Mouse (Mus musculus): ENCODE data around the gene Cep68.

Cep68 gene

GRCm38 (mm10) chr11:20202299-20203011, 46.8 kb downstream of the Cep68 start:
- peak; percentile 45 for DNase-seq

GRCm38 (mm10) chr11:20201661-20202101, 47.5 kb downstream of the Cep68 start:
- peak; percentile 56 for DNase-seq

GRCm38 (mm10) chr11:20200713-20201575, 48.3 kb downstream of the Cep68 start, which contains the start of gene Rab1a:
Rab1a (plus strand) TSS chr11:20201432.
- DNase-seq, result peak; percentile 100

GRCm38 (mm10) chr11:20193100-20193736, 56.0 kb downstream of the Cep68 start:
- peak; percentile 77 for DNase-seq

GRCm38 (mm10) chr11:20187271-20187670, 62.0 kb downstream of the Cep68 start:
- DNase-seq, result no peak
